Mouse (Mus musculus): ENCODE data around the gene Dnase2b.

Gene Dnase2b

DNA sequence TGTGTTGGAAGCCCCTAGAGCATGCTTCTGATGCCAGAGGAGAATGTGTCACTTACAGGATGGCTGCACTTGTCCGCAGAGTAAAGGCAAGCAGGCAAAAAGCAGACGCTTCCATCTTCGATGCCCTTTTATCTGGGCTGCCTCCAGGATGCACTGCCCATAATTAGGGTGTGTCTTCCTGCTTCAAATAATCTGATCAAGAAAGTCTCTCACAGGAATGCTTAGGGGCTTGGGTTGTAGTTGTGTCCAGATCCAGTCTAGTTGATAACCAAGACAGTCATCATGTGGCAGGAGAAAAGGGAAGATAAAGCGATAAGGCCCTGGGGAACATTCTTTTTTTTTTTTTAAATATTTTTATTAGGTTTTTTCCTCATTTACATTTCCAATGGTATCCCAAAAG, at the start of gene Dnase2b:
Gene Dnase2b, minus strand, starts transcription at position 101 of the 400 bp plus-strand sequence.
- no peak for DNase-seq (ENCODE audit: low spot score in 2 of 2)

DNA sequence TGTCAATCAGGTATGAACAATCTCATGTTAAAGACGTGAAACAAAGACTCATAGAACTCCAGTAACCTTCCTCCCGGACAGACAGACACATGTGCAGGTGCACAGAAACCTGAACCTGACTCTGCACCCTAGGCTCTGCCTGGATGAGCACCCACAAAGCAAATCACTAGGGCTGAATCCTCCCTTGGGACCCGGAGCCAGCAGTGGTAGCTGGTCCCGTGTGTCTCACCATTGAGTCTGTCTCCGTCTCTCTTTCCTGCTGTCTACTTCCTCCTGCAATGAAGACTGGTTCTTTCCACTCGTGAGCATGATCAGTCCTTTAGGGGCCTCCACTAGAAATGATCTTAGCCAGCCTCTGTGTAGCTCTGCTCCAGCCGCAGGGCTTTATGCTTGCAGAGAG, 46.5 kb upstream of the Dnase2b start:
- no peak for DNase-seq (ENCODE audit: low spot score in 2 of 2)

GRCm38 (mm10) chr3:146661001-146661400, 45.6 kb upstream of the Dnase2b start:
- no peak for DNase-seq (ENCODE audit: low spot score in 2 of 2)

DNA sequence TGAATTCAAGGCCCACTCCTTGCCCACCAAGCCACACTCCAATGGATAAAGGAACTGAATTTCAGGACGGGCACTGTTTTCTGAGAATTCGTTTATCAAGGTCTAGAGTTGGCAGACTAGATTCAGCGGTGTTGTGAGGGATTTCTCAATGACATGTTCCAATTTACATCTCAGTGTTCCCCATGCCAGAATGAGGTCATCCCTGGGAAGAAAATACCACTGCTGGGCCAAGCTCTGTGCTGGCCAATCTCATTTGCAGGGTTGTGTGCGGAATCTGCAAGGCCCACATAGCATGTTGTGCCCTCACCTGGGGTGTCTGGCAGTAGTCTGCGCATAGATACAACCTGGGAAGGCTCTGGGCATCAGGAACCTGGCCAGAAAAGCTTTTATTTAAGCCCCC, 43.9 kb upstream of the Dnase2b start:
- DNase-seq (ENCODE audit: low spot score in 2 of 2): no peak

DNA sequence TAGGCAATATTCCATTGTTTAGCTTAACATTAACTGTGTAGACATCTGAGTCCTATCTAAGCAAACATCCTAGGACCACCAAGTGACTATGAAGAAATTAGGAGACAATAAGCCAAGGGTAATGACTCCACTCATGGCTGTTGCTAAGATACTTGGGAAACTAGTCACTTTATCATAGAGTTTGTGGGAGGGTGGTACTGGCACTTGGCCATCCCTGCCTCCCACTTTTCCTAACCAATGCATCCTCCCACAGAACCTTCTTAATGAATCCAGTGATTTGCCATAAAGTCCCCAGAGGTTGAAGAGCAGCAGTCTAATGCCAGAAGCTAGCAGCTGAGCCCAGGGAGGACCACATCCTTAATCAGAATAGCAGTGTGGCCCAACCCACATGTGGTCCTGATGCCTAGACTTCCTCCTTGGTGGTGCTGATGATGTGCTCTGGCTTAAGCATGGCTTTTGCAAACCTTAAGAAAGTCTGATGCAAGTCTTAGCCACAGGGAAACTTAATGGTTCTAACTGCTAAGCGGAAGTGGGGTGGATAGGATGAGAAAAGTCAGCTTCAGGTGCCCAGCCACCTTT, 42.8 kb upstream of the Dnase2b start:
- peak in 1 of 2 experiments; percentile 16 for DNase-seq (ENCODE audit: low spot score in 2 of 2)

- DNase-seq (ENCODE audit: low spot score in 2 of 2): no peak
Observed at GRCm38 (mm10) chr3:146657433-146657832, 42.0 kb upstream of the Dnase2b start.

GRCm38 (mm10) chr3:146655111-146655577, 39.7 kb upstream of the Dnase2b start:
- no peak for DNase-seq (ENCODE audit: low spot score in 2 of 2)

GRCm38 (mm10) chr3:146653692-146654091, 38.3 kb upstream of the Dnase2b start:
- DNase-seq (ENCODE audit: low spot score in 2 of 2): no peak

DNA sequence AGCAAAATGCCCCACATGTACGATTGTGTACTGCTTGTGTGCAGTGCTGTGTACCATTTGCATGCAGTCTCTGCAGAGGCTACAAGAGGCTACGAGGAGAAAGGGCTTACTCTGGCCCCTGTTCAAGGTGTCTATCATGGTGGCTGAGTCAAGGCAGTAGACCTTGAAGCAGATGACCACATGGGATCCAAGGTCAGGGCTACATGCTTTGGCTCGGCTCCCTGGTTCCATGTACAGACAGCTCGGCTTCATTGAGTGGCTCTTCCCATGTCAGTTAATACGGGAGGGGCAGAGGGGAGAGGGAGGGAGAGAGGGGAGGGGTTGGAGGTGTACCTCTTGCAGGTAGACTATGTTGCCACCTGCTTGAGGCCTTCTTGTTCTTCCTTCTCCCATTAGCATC, 37.0 kb upstream of the Dnase2b start:
- DNase-seq (ENCODE audit: low spot score in 2 of 2): no peak

- no peak for DNase-seq (ENCODE audit: low spot score in 2 of 2)
Observed at GRCm38 (mm10) chr3:146651217-146651616, 35.8 kb upstream of the Dnase2b start, which contains the start of gene 4930503B20Rik. Gene 4930503B20Rik (minus strand): TSS chr3:146651317.

- no peak for DNase-seq (ENCODE audit: low spot score in 2 of 2)
Observed at GRCm38 (mm10) chr3:146650716-146651115, 35.3 kb upstream of the Dnase2b start.

- no peak for DNase-seq (ENCODE audit: low spot score in 2 of 2)
Observed at GRCm38 (mm10) chr3:146649311-146649894, 34.0 kb upstream of the Dnase2b start.

- DNase-seq (ENCODE audit: low spot score in 2 of 2): no peak
Observed at GRCm38 (mm10) chr3:146641818-146642427, 26.5 kb upstream of the Dnase2b start.

- DNase-seq (ENCODE audit: low spot score in 2 of 2): no peak
Observed at GRCm38 (mm10) chr3:146632506-146632905, 17.1 kb upstream of the Dnase2b start.

- DNase-seq (ENCODE audit: low spot score in 2 of 2): no peak
Observed at GRCm38 (mm10) chr3:146628227-146628982, 13.0 kb upstream of the Dnase2b start.

DNA sequence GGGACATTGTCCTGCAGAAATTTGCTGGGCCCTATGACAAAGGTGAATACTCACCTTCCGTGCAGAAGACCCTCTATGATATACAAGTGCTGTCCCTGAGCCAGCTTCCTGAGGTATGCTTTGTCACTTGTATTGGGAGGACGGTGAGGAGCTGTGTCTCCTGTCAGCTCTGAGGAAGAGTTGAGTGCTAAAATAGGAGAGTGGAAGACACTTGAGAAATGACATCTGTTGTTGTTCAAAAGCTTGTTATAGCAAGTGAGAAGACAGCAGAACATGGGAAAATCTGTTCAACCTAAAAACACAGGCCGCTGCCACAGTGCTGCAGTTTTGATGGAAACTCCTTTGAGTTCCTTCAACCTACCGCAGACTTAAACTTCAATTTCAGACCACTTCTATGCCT, 10.4 kb upstream of the Dnase2b start:
- DNase-seq (ENCODE audit: low spot score in 2 of 2): no peak

DNA sequence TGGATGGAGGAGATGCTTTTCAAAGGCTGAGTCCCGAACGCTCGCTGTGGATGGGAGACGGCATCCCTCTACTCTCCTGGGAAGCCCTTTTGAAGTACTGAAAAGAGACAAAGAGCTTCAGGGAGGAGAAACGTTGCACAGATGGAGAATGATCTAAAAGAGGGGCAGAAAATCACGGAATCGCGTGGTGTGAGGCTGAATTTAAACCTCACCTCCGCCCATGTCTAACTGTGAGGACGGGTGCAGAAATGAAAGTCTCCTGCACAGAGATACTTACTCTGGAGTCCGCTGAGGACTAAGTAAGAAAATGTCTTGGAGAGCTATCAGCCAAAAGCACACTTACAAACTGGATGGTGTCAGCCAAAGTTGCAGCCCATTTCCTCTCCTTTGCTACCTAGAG, 6.6 kb upstream of the Dnase2b start:
- peak in 1 of 2 experiments; percentile 64 for DNase-seq (ENCODE audit: low spot score in 2 of 2)

DNA sequence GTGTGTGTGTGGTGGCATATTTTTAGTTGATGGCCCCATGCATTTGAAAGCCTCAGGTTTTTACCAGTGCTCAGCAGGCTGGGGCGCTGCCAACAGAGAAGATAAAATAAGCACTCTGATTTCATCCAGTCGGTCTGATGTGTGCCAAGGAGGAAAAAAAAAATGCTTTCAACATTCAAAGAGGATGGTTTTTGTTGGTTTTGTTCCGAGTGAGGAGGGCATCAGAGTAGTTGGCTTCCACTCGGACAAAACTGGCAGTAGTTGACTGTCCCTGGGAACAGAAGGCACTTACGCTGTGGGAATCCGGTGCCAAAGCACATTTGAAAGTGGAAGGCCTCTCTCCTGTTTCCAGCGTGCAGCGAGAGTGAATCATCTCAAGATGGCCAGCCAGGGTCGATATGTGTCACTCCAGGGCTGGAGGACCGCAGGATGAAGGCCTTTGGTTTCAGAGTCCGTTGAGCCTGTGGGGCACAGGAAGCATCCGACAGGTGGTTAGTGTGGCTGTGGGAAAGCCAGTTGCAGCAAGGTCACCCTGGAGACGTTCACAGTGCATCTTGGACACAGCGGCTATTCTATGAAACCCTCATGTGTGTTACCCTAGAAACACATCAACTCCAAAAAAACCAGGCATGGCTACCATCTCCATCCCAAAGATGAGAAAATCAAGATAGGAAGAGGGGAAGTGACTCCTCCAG, 5.3 kb upstream of the Dnase2b start:
- peak; percentile 65 to 91 for DNase-seq (ENCODE audit: low spot score in 2 of 2)

DNA sequence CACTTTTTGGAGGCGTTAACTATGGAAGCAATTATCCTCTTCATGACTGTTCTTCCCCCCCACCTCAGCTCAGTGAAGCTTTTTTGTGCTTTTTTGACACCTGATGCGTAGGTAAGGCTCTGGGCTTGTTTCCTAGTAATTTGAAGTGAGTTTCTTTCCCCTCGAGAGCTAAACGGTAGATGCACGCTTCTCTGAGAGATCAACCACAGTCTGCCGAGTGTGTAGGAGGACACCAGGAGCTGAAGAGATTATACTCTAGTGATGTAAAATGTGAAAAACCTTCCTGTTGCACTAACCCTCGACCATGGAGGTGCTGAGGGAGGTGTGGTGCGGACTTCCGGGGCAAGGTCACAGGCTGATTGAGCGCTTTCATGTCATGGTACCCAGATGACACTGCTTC, 4.7 kb upstream of the Dnase2b start:
- peak; percentile 75 to 77 for DNase-seq (ENCODE audit: low spot score in 2 of 2)

- DNase-seq (ENCODE audit: low spot score in 2 of 2): no peak
Observed at GRCm38 (mm10) chr3:146618357-146618756, 3.0 kb upstream of the Dnase2b start.

GRCm38 (mm10) chr3:146617946-146618345, 2.5 kb upstream of the Dnase2b start:
- DNase-seq (ENCODE audit: low spot score in 2 of 2): no peak

All from left cerebral cortex, adult 9 months (tissue).